Mouse (Mus musculus) limb, embryonic 15.5 days (tissue): Measurements from ENCODE around the gene Rbp3. TPM values are rescaled to one million over a fixed set of nuclear protein-coding genes. Genes with fewer than 3 reads are reported as not detected.
A peak's percentile ranks its signal among the peaks of the same experiment; 100 is the strongest.

ENCODE experiments used
- ATAC-seq: fragments of 200-750 bp; cut with Nextera tagmentation; 2 replicates; pipeline ENCODE4 v1.8.0; 2017; ENCODE audit warnings: low read depth, moderate TSS enrichment; ENCODE audit not compliant: insufficient number of reproducible peaks, low FRiP score, low TSS enrichment
- H3K27ac ChIP-seq: fragments of 300-500 bp; sonication (generic); 2 replicates; pipeline ENCODE4 v1.5.1; 2015; ENCODE audit warnings: moderate library complexity, mild to moderate bottlenecking, inconsistent platforms
- H3K27me3 ChIP-seq: fragments of 300-500 bp; sonication (generic); 2 replicates; pipeline ENCODE4 v1.6.1; 2015; ENCODE audit warnings: inconsistent platforms
- H3K36me3 ChIP-seq: fragments of 300-500 bp; sonication (generic); 2 replicates; pipeline ENCODE4 v1.6.1; 2015; ENCODE audit warnings: inconsistent platforms
- H3K4me1 ChIP-seq: fragments of 300-500 bp; sonication (generic); 2 replicates; pipeline ENCODE4 v1.6.1; 2015; ENCODE audit warnings: inconsistent platforms
- H3K4me2 ChIP-seq: fragments of 300-500 bp; sonication (generic); 2 replicates; pipeline ENCODE4 v1.6.1; 2015; ENCODE audit warnings: mild to moderate bottlenecking, inconsistent platforms
- H3K4me3 ChIP-seq: fragments of 300-500 bp; sonication (generic); 2 replicates; pipeline ENCODE4 v1.5.1; 2015; ENCODE audit warnings: mild to moderate bottlenecking, inconsistent platforms
- H3K9ac ChIP-seq: fragments of 300-500 bp; sonication (generic); 2 replicates; pipeline ENCODE4 v1.6.1; 2015; ENCODE audit warnings: inconsistent platforms
- H3K9me3 ChIP-seq: fragments of 300-500 bp; sonication (generic); 2 replicates; pipeline ENCODE4 v1.6.1; 2016; ENCODE audit warnings: inconsistent platforms
- WGBS: fragments of 180-500 bp; shearing (Covaris S2); methylation state at CpG from one replicate; pipeline ENCODE4 v1.1.7; 2015; 5-methylcytosine and 5-hydroxymethylcytosine counted together
- polyA plus RNA-seq: library from polyadenylated mRNA; unstranded; fragments of >200 nt; fragmentation: Nextera tagmentation; extraction: Ambion mirVana; gene quantifications from 2 replicates; pipeline ENCODE4 v1.2.1, GENCODE M21; 2015

The Rbp3 gene
- polyA plus RNA-seq, 1 experiment from 2014 or later, result not detected

DNA sequence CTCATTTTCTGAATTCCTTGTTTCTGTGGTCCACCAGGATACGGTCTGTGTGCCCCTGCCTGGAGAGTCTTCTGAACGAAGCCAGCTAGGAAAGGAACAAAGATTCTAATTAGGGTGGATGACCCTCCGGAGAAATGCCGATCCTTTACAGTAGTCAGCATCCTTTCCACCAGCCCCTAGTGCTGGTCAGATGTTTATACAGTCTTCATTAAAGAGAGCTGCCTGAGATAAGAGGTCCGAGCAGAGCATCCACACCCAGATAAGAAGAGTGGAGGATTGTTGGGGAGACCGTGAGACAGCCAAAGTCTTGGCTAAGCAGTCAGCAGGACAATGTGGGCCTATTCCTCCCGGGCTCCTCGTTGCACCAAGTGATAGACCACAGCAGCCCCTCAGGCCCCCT is 13.1 kb upstream of the Rbp3 start, which contains the start of gene Gdf2:
TSS of gene Gdf2 (plus strand) at position 301 of the 400 bp plus-strand sequence.
- Histone ChIP-seq H3K9ac (no peak within 1 kb of the TSS), H3K27me3 (0 out of 2 replicates have a peak, but pooled peaks cover 3% of the 10 kb centered on the region), H3K9me3 (no peaks in the 10 kb centered on the region), H3K27ac (no peak within 1 kb of the TSS), H3K4me3 (no peak within 1 kb of the TSS), H3K4me2 (no peak within 1 kb of the TSS), H3K4me1 (no peaks in the 10 kb centered on the region; the same call in 1 of the 2 replicates), H3K36me3 (peaks cover 8% of the 10 kb centered on the region)
- ATAC-seq, result no peak
- 71% methylated on average over 8 of the region's 8 CpGs for WGBS

DNA sequence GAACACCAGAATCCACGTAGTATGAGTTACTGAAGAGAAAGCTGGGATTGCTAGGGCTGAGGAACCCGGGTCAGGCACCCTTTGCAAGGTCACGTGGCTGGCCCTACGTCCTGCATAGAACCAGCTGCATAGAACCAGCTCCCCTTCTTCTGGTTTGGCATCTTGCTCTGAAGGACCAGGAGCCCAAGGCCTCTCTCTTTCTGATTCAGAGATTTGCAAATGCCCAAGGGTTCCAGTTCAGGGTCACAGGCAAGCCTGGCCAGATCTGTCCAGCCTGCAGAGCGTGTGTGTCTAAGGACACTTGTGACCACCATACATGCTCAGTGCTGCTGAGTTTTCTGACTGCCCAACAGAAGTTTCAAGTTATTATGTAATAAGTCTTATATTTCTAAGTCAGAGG is 11.6 kb upstream of the Rbp3 start:
- H3K27ac ChIP-seq, result no peak overlapping the region
- WGBS, result 72% methylated on average over 5 of the region's 5 CpGs
- no peak overlapping the region for H3K4me2 ChIP-seq

DNA sequence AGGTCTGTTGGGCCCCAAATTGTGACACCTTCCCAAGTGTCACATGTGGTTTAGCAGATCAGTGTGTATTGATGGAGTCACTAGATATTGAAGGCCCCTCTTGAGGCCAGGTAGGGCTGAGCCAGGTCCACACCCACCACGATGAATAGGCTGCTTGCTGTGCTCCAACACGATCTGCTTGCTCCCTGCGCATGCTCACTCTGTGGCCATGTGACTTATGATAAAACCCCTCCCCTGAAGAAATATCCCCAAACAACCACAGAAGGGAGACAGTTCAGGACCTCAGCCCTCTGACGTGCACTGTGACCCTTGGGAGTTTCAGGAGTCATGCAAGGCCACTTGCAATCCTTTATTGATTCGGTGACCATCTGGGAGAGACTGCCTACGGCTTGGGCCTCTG is 7.7 kb upstream of the Rbp3 start:
- WGBS, result 87% methylated on average over 6 of the region's 6 CpGs
- Histone ChIP-seq H3K4me3 (no peak overlapping the region), H3K36me3 (no peaks in the 10 kb centered on the region), H3K4me2 (no peak overlapping the region), H3K27me3 (no peaks in the 10 kb centered on the region), H3K4me1 (no peaks in the 10 kb centered on the region), H3K27ac (no peak overlapping the region), H3K9ac (no peak overlapping the region), H3K9me3 (no peaks in the 10 kb centered on the region)
- ATAC-seq, result no peak

More for the DNA sequence above, 11.6 kb upstream of the Rbp3 start:
- Histone ChIP-seq H3K27me3 (0 out of 2 replicates have a peak, but pooled peaks cover 3% of the 10 kb centered on the region), H3K4me1 (no peaks in the 10 kb centered on the region; the same call in 1 of the 2 replicates), H3K9ac (no peak overlapping the region), H3K36me3 (no peaks in the 10 kb centered on the region), H3K4me3 (no peak overlapping the region), H3K9me3 (no peaks in the 10 kb centered on the region)
- no peak for ATAC-seq

DNA sequence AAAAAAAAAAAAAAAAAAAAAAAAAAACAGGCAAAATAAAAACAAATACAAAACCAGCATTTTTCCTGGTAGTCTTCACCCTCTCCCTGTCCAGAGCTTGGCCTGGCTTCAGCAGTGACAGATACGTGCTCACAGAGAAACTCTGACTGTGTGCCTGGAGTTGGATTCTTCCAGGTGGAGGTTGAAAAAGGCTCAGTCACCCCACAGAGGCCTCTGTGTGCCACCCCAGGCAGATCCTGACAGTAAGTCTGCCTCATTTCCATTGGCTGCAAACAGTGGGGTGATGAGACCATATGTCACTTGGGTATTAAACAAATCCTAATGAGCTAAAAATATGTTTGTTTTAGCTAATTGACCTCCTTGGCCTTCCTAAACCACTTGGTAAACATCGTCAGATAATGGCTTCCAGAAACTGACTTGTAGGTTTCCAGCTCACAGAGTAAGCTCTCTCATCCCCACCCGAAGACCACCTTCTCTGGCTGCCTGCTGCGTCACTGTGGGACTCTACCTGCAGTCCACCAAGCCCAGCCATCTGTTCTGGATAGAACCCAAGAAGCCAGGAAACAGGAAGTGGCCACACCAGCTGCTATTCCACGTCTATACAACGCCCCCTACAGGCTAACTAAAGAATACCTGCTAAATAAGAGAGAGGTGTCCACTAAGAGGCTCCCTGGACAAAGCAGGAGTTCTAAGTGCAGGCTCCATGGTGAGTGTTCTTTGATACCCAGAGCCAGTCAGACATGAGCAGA is 1.4 kb upstream of the Rbp3 start:
- Histone ChIP-seq H3K36me3 (no peaks in the 10 kb centered on the region), H3K4me3 (no peak overlapping the region), H3K4me1 (no peaks in the 10 kb centered on the region), H3K9ac (no peak overlapping the region), H3K9me3 (no peaks in the 10 kb centered on the region), H3K27me3 (no peaks in the 10 kb centered on the region), H3K27ac (no peak overlapping the region), H3K4me2 (no peak overlapping the region)
- no peak for ATAC-seq
- 48% methylated on average over 6 of the region's 6 CpGs for WGBS

DNA sequence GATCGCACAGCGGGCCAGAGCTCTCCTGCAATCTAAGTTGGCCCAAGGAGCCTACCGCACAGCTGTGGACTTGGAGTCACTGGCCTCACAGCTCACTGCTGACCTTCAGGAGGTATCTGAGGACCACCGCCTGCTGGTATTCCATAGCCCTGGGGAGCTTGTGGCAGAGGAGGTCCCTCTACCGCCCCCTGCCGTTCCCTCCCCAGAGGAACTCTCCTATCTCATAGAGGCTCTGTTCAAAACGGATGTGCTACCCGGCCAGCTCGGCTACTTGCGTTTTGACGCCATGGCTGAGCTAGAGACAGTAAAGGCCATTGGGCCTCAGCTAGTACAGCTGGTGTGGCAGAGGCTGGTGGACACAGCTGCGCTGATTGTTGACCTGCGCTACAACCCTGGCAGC is 2.3 kb downstream of the Rbp3 start:
- WGBS, result 76% methylated on average over 13 of the region's 13 CpGs
- ATAC-seq, result no peak
- H3K27me3 ChIP-seq, result no peaks in the 10 kb centered on the region
- H3K4me3 ChIP-seq, result no peak overlapping the region
- no peaks in the 10 kb centered on the region for H3K4me1 ChIP-seq
- no peak overlapping the region for H3K27ac ChIP-seq
- H3K36me3 ChIP-seq, result no peaks in the 10 kb centered on the region
- H3K9me3 ChIP-seq, result no peaks in the 10 kb centered on the region
- H3K9ac ChIP-seq, result no peak overlapping the region
- H3K4me2 ChIP-seq, result no peak overlapping the region

DNA sequence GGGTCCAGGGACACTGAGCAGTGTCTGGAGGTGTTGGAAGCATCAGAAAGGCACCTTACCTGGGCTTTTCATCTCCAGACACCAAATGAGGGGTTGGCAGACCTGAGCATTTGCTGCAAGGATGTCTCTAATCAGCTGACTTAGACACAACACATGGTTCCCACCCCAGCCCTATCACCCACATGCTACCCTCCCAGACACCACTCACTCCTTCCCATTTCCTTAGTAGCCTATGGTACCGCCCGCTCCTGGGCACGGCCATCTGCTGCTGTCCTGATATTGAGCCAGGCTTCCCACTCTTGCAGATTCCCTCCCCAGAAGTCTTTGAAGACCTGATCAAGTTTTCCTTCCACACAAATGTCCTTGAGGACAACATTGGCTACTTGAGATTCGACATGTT is 4.4 kb downstream of the Rbp3 start:
- ATAC-seq, result no peak
- WGBS, result 91% methylated on average over 4 of the region's 4 CpGs
- H3K36me3 ChIP-seq, result no peaks in the 10 kb centered on the region

DNA sequence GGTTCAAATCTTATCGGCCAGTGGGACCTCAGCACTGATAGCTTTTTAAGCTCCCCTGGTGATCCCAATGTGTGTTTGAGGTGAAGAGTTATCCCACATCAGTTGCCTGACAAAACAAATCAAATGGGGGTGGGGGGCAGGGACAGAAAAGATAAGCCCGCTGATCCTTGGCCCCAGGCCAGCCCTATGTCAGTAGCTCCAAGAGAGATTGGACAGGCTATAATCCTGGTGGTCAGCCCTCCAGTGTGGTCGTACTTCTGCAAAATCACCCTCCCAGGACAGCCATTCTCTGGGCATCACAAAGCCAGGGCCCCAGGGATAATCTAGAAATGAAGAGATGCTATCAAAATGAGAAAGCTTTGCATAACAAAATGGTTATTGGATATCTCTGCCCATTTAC is 5.0 kb downstream of the Rbp3 start:
- Histone ChIP-seq H3K27ac (no peak overlapping the region), H3K4me1 (no peaks in the 10 kb centered on the region), H3K4me3 (no peak overlapping the region), H3K9ac (no peak overlapping the region), H3K9me3 (no peaks in the 10 kb centered on the region), H3K36me3 (no peaks in the 10 kb centered on the region), H3K27me3 (0 out of 2 replicates have a peak, but pooled peaks cover 7% of the 10 kb centered on the region), H3K4me2 (no peak overlapping the region)
- 78% methylated on average over 3 of the region's 3 CpGs for WGBS
- no peak for ATAC-seq

More for the DNA sequence above, 4.4 kb downstream of the Rbp3 start:
- no peak overlapping the region for H3K4me2 ChIP-seq
- H3K27me3 ChIP-seq, result 0 out of 2 replicates have a peak, but pooled peaks cover 7% of the 10 kb centered on the region
- H3K4me1 ChIP-seq, result no peaks in the 10 kb centered on the region
- H3K9ac ChIP-seq, result no peak overlapping the region
- H3K9me3 ChIP-seq, result no peaks in the 10 kb centered on the region
- H3K27ac ChIP-seq, result no peak overlapping the region
- H3K4me3 ChIP-seq, result no peak overlapping the region

DNA sequence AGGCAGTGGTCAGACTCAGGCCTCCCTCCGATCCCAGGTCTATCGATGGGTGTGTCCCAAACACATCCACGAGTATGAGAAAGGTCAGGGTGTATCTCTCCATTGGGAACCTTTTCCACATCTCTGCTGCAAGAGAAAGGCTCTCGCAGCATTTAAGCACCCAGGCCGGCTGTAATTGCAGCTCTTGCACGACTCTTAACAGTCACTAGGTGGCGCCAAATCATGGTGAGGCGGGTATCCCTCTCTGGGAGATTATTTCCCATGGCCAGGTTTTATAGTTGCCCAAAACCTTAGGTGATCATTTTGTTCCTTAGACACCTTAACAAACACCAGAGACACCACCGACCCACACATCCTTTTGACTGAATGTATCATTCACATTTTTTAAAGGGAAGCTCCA is 5.5 kb downstream of the Rbp3 start:
- H3K36me3 ChIP-seq, result no peaks in the 10 kb centered on the region
- no peak overlapping the region for H3K27ac ChIP-seq
- ATAC-seq, result no peak
- H3K4me1 ChIP-seq, result no peaks in the 10 kb centered on the region
- H3K9ac ChIP-seq, result no peak overlapping the region
- 0 out of 2 replicates have a peak, but pooled peaks cover 7% of the 10 kb centered on the region for H3K27me3 ChIP-seq
- no peak overlapping the region for H3K4me3 ChIP-seq
- no peak overlapping the region for H3K4me2 ChIP-seq
- 8% methylated on average over 9 of the region's 9 CpGs for WGBS
- no peaks in the 10 kb centered on the region for H3K9me3 ChIP-seq

DNA sequence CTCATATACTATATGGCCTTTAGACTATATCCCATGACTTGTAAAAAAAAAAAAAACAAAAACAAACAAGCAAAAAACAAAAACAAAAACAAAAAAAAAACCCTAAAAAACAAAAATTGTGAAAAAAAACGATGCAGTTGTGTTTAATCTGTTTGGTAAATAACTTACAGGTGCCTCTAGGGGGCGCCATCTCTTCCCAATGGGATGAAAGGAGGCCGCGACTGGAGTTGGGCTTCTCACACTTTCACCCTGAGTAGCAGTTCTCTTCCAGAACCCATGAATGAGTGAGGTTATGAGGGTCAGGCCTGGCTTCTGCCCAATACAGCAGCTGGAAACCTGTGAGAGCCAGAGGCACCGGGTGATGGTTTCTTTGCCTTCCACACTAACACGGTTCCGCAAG is 11.9 kb downstream of the Rbp3 start:
- H3K4me2 ChIP-seq, result no peak overlapping the region
- H3K9ac ChIP-seq, result no peak overlapping the region
- 56% methylated on average over 7 of the region's 7 CpGs for WGBS
- H3K36me3 ChIP-seq, result no peaks in the 10 kb centered on the region
- no peak for ATAC-seq
- H3K4me3 ChIP-seq, result no peak overlapping the region
- 0 out of 2 replicates have a peak, but pooled peaks cover 7% of the 10 kb centered on the region for H3K27me3 ChIP-seq
- H3K4me1 ChIP-seq, result no peaks in the 10 kb centered on the region
- no peak overlapping the region for H3K27ac ChIP-seq
- H3K9me3 ChIP-seq, result no peaks in the 10 kb centered on the region

DNA sequence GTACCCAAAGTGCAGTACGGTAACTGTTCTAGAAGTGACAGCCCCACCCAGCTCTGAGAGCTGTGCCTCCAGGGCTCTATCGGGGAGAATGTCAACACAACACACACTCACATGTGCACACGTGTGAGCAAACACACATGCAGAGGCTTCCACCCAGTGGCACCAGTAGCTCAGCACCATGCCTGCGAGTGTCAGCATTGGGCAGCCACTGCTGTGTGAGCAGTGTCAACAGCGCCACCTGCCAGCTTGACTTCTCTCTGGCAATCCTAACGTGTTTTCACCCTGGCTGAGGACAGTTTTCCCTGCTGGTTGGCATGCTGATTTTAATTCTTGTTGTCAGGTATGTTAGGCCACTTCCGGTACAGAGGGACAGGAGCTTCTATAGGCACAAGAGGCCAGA is 18.9 kb downstream of the Rbp3 start:
- no peaks in the 10 kb centered on the region for H3K4me1 ChIP-seq
- no peaks in the 10 kb centered on the region for H3K9me3 ChIP-seq
- H3K4me3 ChIP-seq, result no peak overlapping the region
- H3K27me3 ChIP-seq, result peaks cover 12% of the 10 kb centered on the region; the same call in 1 of the 2 replicates
- H3K36me3 ChIP-seq, result no peaks in the 10 kb centered on the region
- no peak overlapping the region for H3K9ac ChIP-seq
- no peak overlapping the region for H3K27ac ChIP-seq
- no peak for ATAC-seq
- no peak overlapping the region for H3K4me2 ChIP-seq
- 42% methylated on average over 7 of the region's 7 CpGs for WGBS

DNA sequence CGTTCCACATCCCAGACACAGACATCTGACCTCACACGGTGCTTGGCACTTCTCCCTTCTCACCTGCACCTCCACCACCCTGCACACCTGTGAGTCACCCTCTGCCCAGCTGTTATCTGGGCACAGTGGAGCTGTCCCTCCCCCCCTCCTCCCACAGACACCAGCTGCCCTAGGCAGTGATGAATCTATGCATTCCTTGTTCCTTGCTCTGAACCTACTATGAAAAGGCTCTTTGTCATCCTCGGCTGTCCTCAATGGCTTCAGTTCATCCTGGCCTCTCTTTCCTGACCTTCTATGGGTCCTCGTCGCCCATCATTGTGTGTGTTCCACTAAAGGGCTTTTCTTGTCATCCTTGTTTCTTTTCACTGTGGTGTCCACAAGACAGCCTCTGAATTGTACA is 20.9 kb downstream of the Rbp3 start:
- no peak for ATAC-seq
- Histone ChIP-seq H3K9me3 (no peaks in the 10 kb centered on the region), H3K27ac (no peak overlapping the region), H3K9ac (no peak overlapping the region), H3K4me2 (no peak overlapping the region), H3K27me3 (peaks cover 12% of the 10 kb centered on the region; the same call in 1 of the 2 replicates), H3K4me3 (no peak overlapping the region), H3K36me3 (no peaks in the 10 kb centered on the region), H3K4me1 (peaks cover 4% of the 10 kb centered on the region; the same call in 1 of the 2 replicates)
- 78% methylated on average over 5 of the region's 5 CpGs for WGBS

DNA sequence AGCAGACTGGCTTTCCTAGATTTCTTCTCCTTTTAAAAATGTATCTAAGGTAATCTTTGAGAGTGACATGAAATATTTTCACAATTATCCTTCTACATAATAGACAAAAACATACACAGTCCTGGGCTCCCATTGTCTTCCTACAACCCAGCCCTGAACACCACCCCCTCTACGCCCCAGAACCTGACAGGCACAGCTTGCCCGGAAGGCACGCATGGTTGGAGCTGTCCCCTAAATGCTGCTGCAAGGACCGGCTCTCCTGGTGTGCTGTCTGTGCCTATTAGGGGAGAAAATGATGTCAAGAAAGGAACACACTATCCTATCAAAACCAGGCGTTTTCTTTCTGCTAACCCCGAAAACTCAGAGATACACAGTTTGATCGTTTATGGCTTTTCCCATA is 23.9 kb downstream of the Rbp3 start:
- Histone ChIP-seq H3K4me3 (no peak overlapping the region), H3K36me3 (no peaks in the 10 kb centered on the region), H3K9me3 (no peaks in the 10 kb centered on the region), H3K4me2 (peak overlapping the region; percentile 71; the same call in 1 of the 2 replicates), H3K4me1 (peaks cover 4% of the 10 kb centered on the region; the same call in 1 of the 2 replicates), H3K27me3 (peaks cover 5% of the 10 kb centered on the region; the same call in 1 of the 2 replicates), H3K27ac (no peak overlapping the region), H3K9ac (no peak overlapping the region)
- WGBS, result 10% methylated on average over 7 of the region's 7 CpGs
- no peak for ATAC-seq
